8 mouse cellular contexts compared by ENCODE assay signal in genomic region chr2:155819449-155820251, GRCm38 (mm10). TPM values are rescaled to one million over a fixed set of nuclear protein-coding genes. Genes with fewer than 3 reads are reported as not detected.
DNase-seq lines count a peak whose midpoint lies in the region; ATAC-seq and TF ChIP-seq lines count a peak whose summit lies in the region.

No protein-coding gene starts in this region.

- TF ChIP-seq CTCF in kidney, postnatal 0 days (IDR thresholded peaks at IDR 0.05; ENCODE audit: low read depth), result no peak

- peak overlapping the region; percentile 96 for H3K4me2 ChIP-seq in heart, embryonic 13.5 days
- H3K4me2 ChIP-seq in forebrain, embryonic 12.5 days, result peak overlapping the region; percentile 82
- H3K4me2 ChIP-seq in kidney, postnatal 0 days (ENCODE audit: low read length), result peak overlapping the region; percentile 96
- H3K4me2 ChIP-seq in midbrain, embryonic 16.5 days (ENCODE audit: low read length), result peak overlapping the region; percentile 81

- H3K36me3 ChIP-seq in heart, embryonic 13.5 days, result peaks cover 47% of the 10 kb centered on the region
- peaks cover 44% of the 10 kb centered on the region for H3K36me3 ChIP-seq in forebrain, embryonic 12.5 days (replicated peaks)
- H3K36me3 ChIP-seq in kidney, postnatal 0 days (ENCODE audit: insufficient read depth, low read length), result peaks cover 22% of the 10 kb centered on the region
- peaks cover 9% of the 10 kb centered on the region; the same call in 1 of the 2 replicates for H3K36me3 ChIP-seq in midbrain, embryonic 16.5 days (ENCODE audit: control insufficient read depth, insufficient read depth, low read length)

- H3K9me3 ChIP-seq in heart, embryonic 13.5 days, result no peaks in the 10 kb centered on the region
- no peaks in the 10 kb centered on the region for H3K9me3 ChIP-seq in forebrain, embryonic 12.5 days
- no peaks in the 10 kb centered on the region for H3K9me3 ChIP-seq in kidney, postnatal 0 days (replicated peaks; ENCODE audit: low read length)
- no peaks in the 10 kb centered on the region for H3K9me3 ChIP-seq in midbrain, embryonic 16.5 days (replicated peaks; ENCODE audit: control insufficient read depth, low read length, poor library complexity, severe bottlenecking)

- H3K4me3 ChIP-seq in heart, embryonic 13.5 days, result peak overlapping the region; percentile 86
- peak overlapping the region; percentile 56 for H3K4me3 ChIP-seq in forebrain, embryonic 12.5 days (replicated peaks)
- H3K4me3 ChIP-seq in kidney, postnatal 0 days (replicated peaks; ENCODE audit: low read depth, low read length), result peak overlapping the region; percentile 76
- H3K4me3 ChIP-seq in midbrain, embryonic 16.5 days (ENCODE audit: low read depth, low read length), result peak overlapping the region; percentile 53

- no peaks in the 10 kb centered on the region; the same call in 1 of the 2 replicates for H3K27me3 ChIP-seq in heart, embryonic 13.5 days (replicated peaks)
- no peaks in the 10 kb centered on the region for H3K27me3 ChIP-seq in forebrain, embryonic 12.5 days
- no peaks in the 10 kb centered on the region for H3K27me3 ChIP-seq in kidney, postnatal 0 days (ENCODE audit: insufficient read depth, low read length)
- H3K27me3 ChIP-seq in midbrain, embryonic 16.5 days (ENCODE audit: control insufficient read depth, insufficient read depth, low read depth, low read length), result no peaks in the 10 kb centered on the region

- peak overlapping the region; percentile 93 for H3K9ac ChIP-seq in heart, embryonic 13.5 days
- H3K9ac ChIP-seq in forebrain, embryonic 12.5 days, result peak overlapping the region; percentile 74
- H3K9ac ChIP-seq in kidney, postnatal 0 days (ENCODE audit: low read depth, low read length), result 0 out of 2 replicates have a peak overlapping the region, but pooled peaks have one; percentile 36
- peak overlapping the region; percentile 86 for H3K9ac ChIP-seq in midbrain, embryonic 16.5 days (ENCODE audit: low read depth, low read length)

- DNase-seq in heart, adult 18-20 months, result no peak
- peak; percentile 73 for DNase-seq in MN1 (ENCODE audit: low spot score)
- peak; percentile 33 for DNase-seq in kidney, postnatal 0 days (ENCODE audit: low spot score)
- DNase-seq in T-cell, adult 2 months (ENCODE audit: low spot score), result no peak
- DNase-seq in testis, postnatal 14 days (ENCODE audit: low spot score), result no peak

- H3K4me1 ChIP-seq in heart, embryonic 13.5 days, result peaks cover 20% of the 10 kb centered on the region
- peaks cover 22% of the 10 kb centered on the region for H3K4me1 ChIP-seq in forebrain, embryonic 12.5 days
- peaks cover 3% of the 10 kb centered on the region; the same call in 1 of the 2 replicates for H3K4me1 ChIP-seq in kidney, postnatal 0 days (replicated peaks; ENCODE audit: insufficient read depth, low read length)
- H3K4me1 ChIP-seq in midbrain, embryonic 16.5 days (ENCODE audit: control insufficient read depth, insufficient read depth, low read length), result peaks cover 15% of the 10 kb centered on the region

- no peak; the same call in 1 of the 2 replicates for ATAC-seq in heart, embryonic 13.5 days (ENCODE audit: extremely low read depth, insufficient number of reproducible peaks, low FRiP score, low TSS enrichment)
- peak; percentile 34; the same call in 1 of the 2 replicates for ATAC-seq in forebrain, embryonic 12.5 days (ENCODE audit: low FRiP score)
- ATAC-seq in kidney, postnatal 0 days (replicated peaks; ENCODE audit: low FRiP score, low read depth), result peak; percentile 79
- ATAC-seq in midbrain, embryonic 16.5 days, result no peak; the same call in 1 of the 2 replicates

- 62% methylated on average over 6 of the region's 6 CpGs for WGBS in heart, embryonic 13.5 days
- 66% methylated on average over 6 of the region's 6 CpGs for WGBS in forebrain, embryonic 12.5 days
- WGBS in kidney, postnatal 0 days, result 49% methylated on average over 6 of the region's 6 CpGs
- 65% methylated on average over 6 of the region's 6 CpGs for WGBS in midbrain, embryonic 16.5 days

- H3K27ac ChIP-seq in heart, embryonic 13.5 days (replicated peaks), result peak overlapping the region; percentile 82
- peak overlapping the region; percentile 51 for H3K27ac ChIP-seq in forebrain, embryonic 12.5 days
- peak overlapping the region; percentile 84 for H3K27ac ChIP-seq in kidney, postnatal 0 days
- peak overlapping the region; percentile 75 for H3K27ac ChIP-seq in midbrain, embryonic 16.5 days (ENCODE audit: low read length)

RNA-seq across cellular contexts. Expression of gene BC029722, which starts 0.4 kb away (rescaled TPM):
- polyA plus RNA-seq in heart, embryonic 13.5 days (2015; fragmentation: Nextera tagmentation; extraction: Ambion mirVana), result 10.8 and 12.0 TPM in 2 replicates
- total RNA-seq in heart, adult 18-20 months (2021), result 10 to 100 TPM; 31.4 to 34.4 TPM
- 12.0 and 13.4 TPM in 2 replicates for polyA plus RNA-seq in forebrain, embryonic 12.5 days (2016; fragmentation: Nextera tagmentation; extraction: Ambion mirVana)
- polyA plus RNA-seq in kidney, postnatal 0 days (2015; fragmentation: Nextera tagmentation; extraction: Ambion mirVana), result 28.4 and 29.5 TPM in 2 replicates
- 38.9 and 44.0 TPM in 2 replicates for polyA plus RNA-seq in midbrain, embryonic 16.5 days (2015; fragmentation: Nextera tagmentation; extraction: Ambion mirVana)

RNA-seq across cellular contexts. Expression of gene Eif6, which starts 7.1 kb away (rescaled TPM):
- polyA plus RNA-seq in heart, embryonic 13.5 days (2015; fragmentation: Nextera tagmentation; extraction: Ambion mirVana), result 127 and 152 TPM in 2 replicates
- 10 to 100 TPM; 59.2 to 65.6 TPM for total RNA-seq in heart, adult 18-20 months (2021)
- polyA plus RNA-seq in forebrain, embryonic 12.5 days (2016; fragmentation: Nextera tagmentation; extraction: Ambion mirVana), result 159 and 160 TPM in 2 replicates
- 207 and 220 TPM in 2 replicates for polyA plus RNA-seq in kidney, postnatal 0 days (2015; fragmentation: Nextera tagmentation; extraction: Ambion mirVana)
- polyA plus RNA-seq in midbrain, embryonic 16.5 days (2015; fragmentation: Nextera tagmentation; extraction: Ambion mirVana), result 134 and 136 TPM in 2 replicates

RNA-seq across cellular contexts. Expression of gene Fam83c, which starts 15.0 kb away (rescaled TPM):
- 0.06 and 0.09 TPM in 2 replicates for polyA plus RNA-seq in heart, embryonic 13.5 days (2015; fragmentation: Nextera tagmentation; extraction: Ambion mirVana)
- total RNA-seq in heart, adult 18-20 months (2021), result not detected
- polyA plus RNA-seq in forebrain, embryonic 12.5 days (2016; fragmentation: Nextera tagmentation; extraction: Ambion mirVana), result 0.50 and 0.68 TPM in 2 replicates
- 0.07 and 0.10 TPM in 2 replicates for polyA plus RNA-seq in kidney, postnatal 0 days (2015; fragmentation: Nextera tagmentation; extraction: Ambion mirVana)
- 0.49 and 0.51 TPM in 2 replicates for polyA plus RNA-seq in midbrain, embryonic 16.5 days (2015; fragmentation: Nextera tagmentation; extraction: Ambion mirVana)

RNA-seq across cellular contexts. Expression of gene Mmp24, which starts 44.5 kb away (rescaled TPM):
- polyA plus RNA-seq in heart, embryonic 13.5 days (2015; fragmentation: Nextera tagmentation; extraction: Ambion mirVana), result 0.04 TPM in 1 of 2 replicates, not detected in the other
- not detected for total RNA-seq in heart, adult 18-20 months (2021)
- polyA plus RNA-seq in forebrain, embryonic 12.5 days (2016; fragmentation: Nextera tagmentation; extraction: Ambion mirVana), result 3.4 and 4.4 TPM in 2 replicates
- polyA plus RNA-seq in kidney, postnatal 0 days (2015; fragmentation: Nextera tagmentation; extraction: Ambion mirVana), result 0.03 and 0.08 TPM in 2 replicates
- 16.4 and 16.7 TPM in 2 replicates for polyA plus RNA-seq in midbrain, embryonic 16.5 days (2015; fragmentation: Nextera tagmentation; extraction: Ambion mirVana)

Comparison
In these comparisons a context has a peak if more than half of its experiments do, and no peak if none do; other contexts are left out.
1. ATAC-seq: peak in forebrain, embryonic 12.5 days (single experiment) and kidney, postnatal 0 days (single experiment); none in heart, embryonic 13.5 days (single experiment) and midbrain, embryonic 16.5 days (single experiment).
2. H3K9ac ChIP-seq: peak in every context shown above with its lines; median percentile 93 in heart, embryonic 13.5 days; 86 in midbrain, embryonic 16.5 days; 74 in forebrain, embryonic 12.5 days; 36 in kidney, postnatal 0 days.
3. DNase-seq: peak in MN1 (single experiment) and kidney, postnatal 0 days (single experiment); none in heart, adult 18-20 months (0 of 2), T-cell, adult 2 months (single experiment) and testis, postnatal 14 days (single experiment).
4. Peak in every context shown above with its lines, with median percentiles within 50 percentile points of each other: H3K27ac ChIP-seq, H3K4me2 ChIP-seq and H3K4me3 ChIP-seq.